Mouse (Mus musculus) urinary bladder, postnatal 25 days (tissue): ENCODE measurements around the gene Vmn1r195.
"Not testable (repeated sequence)": the region's sequence is repeated elsewhere in the genome, so short reads cannot be mapped to it uniquely, and the experiment has no call there.

Source experiments
- DNase-seq: peaks from one replicate; pipeline ENCODE4 v3.0.0; 2022; ENCODE audit warnings: low spot score

The Vmn1r195 gene

GRCm38 (mm10) chr13:22270222-22270621, at the start of gene Vmn1r195:
TSS of gene Vmn1r195 (plus strand) at chr13:22270522.
- DNase-seq = not testable (repeated sequence)

- not testable (repeated sequence) for DNase-seq
Observed at GRCm38 (mm10) chr13:22223060-22223459, 47.3 kb upstream of the Vmn1r195 start, which contains the start of gene Vmn1r193. TSS of gene Vmn1r193 (minus strand) at chr13:22223160.

DNA sequence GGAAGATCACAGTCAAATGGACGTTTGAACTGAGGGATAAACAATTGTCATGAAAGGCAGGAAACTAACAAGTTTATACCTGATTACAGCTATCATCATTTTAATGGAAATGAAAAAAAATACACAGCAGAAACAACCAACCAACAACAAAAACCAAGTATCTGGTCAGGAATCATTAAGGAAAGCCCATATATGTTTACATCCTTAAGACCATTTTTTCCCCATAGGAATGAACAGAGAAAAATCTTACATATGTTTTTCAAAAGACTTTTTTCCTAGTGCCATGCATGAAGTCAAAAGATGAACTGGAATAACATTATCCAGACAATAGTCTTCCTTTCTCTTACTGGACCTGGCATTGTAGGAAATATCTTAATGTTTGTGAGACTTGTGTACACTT, 26.4 kb upstream of the Vmn1r195 start, which contains the start of gene Vmn1r194:
Gene Vmn1r194, plus strand, starts transcription at position 301 of the 400 bp plus-strand sequence.
- DNase-seq = no peak

- no peak for DNase-seq
Observed at GRCm38 (mm10) chr13:22271721-22272120, 1.4 kb downstream of the Vmn1r195 start.

DNA sequence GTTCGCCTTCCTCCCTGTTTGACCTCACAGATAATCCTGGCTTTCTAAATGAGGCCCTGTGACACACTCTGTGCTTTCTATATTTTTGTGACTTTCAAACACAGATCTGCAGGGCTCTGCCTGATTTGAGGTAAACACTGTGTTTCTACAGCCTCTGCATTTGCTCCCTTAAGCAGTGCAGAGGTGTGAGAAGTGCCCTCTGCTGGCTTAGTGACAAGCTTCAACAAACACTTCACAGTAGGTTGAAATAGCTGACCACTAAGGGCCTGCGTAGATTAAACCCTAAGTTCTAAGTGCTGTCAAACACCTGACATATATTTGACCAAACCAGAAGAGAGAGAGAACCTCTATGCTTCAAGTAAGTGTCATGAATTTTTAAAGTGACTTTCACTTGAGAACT, 14.3 kb downstream of the Vmn1r195 start:
- DNase-seq = no peak

GRCm38 (mm10) chr13:22289620-22290019, 19.3 kb downstream of the Vmn1r195 start, which contains the start of gene Vmn1r196:
TSS of gene Vmn1r196 (plus strand) at chr13:22289920.
- no peak for DNase-seq

DNA sequence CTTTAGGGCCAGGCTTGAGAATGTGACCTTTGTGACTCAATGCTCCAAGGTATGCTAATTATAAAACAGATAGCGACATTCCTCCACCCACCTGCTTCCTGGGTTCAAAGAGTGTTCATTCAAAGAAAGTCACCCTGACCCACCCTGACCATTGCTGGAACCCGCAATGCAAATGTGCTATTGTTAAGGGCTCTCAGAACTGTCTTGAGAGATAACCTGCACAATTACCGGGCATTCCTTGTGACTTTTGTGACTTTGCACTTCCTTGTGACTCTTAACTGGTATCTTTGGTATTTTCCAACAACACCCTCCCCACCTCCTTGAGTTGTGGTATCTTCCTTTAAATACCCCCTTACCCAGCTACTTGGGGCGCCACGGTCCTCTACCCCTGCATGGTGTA, 37.8 kb downstream of the Vmn1r195 start:
- not testable (repeated sequence) for DNase-seq

DNA sequence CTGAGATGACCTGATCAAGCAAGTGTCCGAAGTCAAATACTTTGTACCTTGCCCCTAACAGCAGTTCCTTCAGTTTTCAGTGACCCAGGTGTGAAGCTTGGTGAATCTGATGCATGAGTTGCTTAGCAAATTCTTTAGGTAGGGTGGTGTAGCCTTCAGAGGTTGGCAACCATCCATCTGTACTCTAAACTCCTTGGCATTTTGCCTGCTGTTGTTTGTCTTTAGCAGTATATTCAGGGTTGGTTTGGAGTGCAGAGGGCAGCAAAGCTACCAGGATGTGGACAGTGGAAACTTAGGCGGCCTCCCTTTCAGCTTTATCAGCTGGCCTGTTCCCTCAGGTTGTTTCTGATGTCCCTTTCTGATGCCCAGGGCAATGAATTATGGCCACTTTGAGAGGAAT, 45.0 kb downstream of the Vmn1r195 start:
- no peak for DNase-seq

DNA sequence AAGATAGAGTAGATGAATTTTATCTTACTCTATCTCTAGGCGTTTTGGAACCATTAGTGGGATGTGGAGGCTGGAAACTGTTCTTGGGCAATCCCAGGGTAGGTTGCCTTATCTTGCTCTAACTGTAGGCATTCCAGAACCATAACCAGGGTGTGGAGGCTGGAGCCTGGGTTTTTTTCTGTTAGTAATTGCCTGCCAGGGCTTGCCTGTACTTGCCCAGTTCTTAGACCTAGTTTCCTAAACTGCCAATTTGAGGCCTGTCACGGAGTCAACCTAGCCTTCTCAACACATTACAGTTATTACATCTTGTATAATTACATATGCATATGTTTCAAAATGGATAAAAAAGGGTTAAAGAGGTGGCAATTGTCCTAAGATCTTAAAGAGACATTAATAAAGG, 47.0 kb downstream of the Vmn1r195 start:
- no peak for DNase-seq

DNA sequence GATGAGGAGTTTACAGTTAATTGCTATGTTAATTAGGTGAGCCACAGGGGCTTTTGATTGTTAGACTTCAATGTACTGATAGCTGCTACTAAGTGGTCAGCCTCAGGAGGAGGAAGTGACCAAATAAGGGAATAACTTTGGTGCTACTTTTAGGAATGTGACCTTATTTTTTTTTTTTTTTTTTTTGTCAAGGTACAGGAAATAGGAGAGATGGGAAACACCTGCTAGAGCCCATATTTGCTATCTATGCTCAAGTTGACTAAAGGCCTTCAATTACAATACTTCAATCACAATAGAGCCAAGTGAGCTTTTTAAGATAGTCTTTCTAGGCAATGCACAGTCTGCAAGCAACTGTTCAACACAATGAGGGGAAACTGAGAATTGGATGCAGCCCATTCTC, 49.8 kb downstream of the Vmn1r195 start:
- DNase-seq = no peak

DNA sequence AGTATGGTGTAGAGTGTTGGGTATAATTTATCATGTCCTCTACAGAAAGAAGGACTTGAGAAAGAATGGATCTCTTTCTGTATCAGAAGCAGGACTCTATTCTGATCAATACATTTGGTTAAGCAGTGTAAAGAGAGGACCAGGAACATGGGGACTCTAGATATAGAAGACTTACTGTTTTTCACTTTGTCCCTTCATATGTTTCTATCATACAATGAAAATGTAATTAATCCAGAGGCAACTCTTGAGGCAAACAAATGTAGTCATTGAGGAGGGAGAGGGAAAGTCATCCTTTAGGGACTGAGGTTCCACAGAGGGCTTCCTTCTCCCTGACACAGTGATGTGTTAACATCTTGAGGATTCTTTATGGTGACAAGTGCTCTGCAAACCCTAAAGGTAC, 54.0 kb downstream of the Vmn1r195 start, which contains the start of gene Vmn1r197:
Gene Vmn1r197, plus strand, starts transcription at position 301 of the 400 bp plus-strand sequence.
- no peak for DNase-seq
